Mouse (Mus musculus) layer of hippocampus, postnatal 10 days (tissue): ENCODE results near the gene Lmnb2. TPM values are rescaled to one million over a fixed set of nuclear protein-coding genes. Genes with fewer than 3 reads are reported as not detected.

Experiments used
- DNase-seq, 2 experiments: peaks; one replicate each; pipeline ENCODE4 v3.0.0; 2021; ENCODE audit warnings: low spot score in 2 of 2
- total RNA-seq, 2 experiments: library from RNA; stranded (reverse); gene quantifications; 2 replicates each; pipeline ENCODE4 v1.2.3; 2021

The Lmnb2 gene
- total RNA-seq, 2 experiments from 2014 or later, result 23.1 to 26.2 TPM

DNA sequence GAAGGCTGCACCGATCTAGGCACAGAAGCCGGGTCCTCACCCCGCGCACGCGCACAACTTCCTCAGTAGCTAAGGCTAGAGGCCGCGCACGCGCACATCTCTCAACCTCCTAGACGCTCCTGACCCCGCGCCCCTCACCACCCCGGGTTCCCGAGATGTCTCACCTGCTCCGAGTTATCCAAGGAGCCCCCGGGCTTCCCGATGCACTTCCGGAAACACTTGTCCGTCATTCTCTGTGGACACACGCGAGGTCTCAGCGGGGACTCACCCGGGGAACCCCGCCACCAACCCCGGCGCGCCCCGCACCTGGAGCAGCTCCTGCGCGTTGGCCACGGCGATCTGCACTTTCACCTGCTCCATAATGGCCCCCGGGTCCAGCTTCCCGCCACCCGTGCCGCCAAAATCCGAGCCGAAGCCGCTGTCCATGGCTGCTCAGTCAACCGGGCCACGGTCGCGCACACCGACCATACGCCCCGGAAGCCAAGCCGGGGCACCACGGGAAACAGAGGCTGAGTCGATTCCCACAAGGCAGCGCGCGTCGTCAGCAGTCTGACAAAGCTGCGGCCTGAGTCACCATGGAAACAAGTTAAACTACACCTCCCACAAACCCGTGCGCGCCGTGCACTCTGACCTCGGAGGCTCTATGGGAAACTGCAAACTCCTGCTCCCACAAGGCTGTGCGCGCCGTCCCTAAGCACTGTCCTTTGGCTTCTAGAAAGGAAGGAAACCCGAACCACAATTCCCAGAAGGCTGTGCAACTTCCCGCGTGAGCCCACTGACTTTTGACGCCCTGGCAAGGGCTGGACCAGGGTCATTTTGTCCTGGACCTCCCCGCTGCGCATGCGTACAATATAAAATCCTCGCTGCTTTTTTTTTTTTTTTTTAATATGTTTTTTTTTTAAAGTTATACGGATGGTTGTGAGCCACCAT is 17.5 kb downstream of the Lmnb2 start, which contains the start of gene Timm13:
Gene Timm13 (minus strand): TSS at position 652 of the 930 bp plus-strand sequence.
- peak; percentile 97 for DNase-seq

DNA sequence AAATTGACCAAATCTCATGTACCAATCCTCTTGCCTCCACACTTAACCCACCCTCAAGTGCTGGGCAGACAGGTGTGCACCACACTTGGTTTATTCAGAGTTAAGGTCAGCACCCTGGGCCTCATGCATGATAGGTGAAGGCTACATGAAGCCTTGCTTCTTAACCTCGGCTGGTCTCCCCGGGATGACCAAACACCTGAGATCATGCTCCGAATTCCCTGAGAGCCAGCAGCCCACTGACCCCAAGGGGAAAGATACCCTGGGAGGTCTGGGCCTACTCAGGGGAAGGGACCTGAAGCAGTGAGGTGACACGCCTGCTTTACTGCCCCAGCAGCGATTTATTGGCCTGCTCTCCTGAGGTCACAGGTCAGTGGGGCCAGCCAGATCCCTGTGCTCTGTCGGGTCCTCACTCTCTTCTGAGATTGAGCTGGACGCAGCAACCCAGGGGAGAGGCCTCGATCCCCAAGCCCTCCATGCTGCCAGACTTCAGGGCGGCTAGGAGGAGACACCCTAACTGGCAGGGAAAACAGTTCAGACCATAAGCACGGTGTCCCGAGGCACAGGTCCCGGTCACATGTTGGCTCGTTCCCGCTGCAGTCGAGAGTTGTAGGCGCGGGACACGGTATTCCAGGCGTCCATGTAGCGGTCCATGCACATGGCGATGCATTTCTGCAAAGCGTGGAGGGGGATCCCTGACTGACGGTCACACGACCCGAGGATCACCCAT is 18.3 kb downstream of the Lmnb2 start:
- no peak for DNase-seq

DNA sequence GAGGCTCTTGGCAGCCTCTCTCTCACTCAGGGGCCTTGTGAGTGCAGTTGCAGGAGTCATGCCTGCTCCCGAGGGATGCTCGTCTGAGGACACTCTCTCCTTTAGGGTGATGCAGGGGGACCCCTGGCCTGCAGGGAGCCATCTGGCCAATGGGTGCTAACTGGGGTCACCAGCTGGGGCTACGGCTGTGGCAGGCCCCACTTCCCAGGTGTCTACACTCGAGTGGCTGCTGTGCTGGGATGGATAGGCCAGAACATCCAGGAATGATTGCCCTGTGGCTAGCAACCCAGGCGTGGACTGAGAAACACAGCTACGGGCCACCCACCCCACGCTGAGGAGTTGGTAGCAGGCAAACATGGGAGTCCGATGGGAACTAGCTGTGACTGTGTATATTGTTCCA is 19.0 kb downstream of the Lmnb2 start:
- DNase-seq, result no peak

DNA sequence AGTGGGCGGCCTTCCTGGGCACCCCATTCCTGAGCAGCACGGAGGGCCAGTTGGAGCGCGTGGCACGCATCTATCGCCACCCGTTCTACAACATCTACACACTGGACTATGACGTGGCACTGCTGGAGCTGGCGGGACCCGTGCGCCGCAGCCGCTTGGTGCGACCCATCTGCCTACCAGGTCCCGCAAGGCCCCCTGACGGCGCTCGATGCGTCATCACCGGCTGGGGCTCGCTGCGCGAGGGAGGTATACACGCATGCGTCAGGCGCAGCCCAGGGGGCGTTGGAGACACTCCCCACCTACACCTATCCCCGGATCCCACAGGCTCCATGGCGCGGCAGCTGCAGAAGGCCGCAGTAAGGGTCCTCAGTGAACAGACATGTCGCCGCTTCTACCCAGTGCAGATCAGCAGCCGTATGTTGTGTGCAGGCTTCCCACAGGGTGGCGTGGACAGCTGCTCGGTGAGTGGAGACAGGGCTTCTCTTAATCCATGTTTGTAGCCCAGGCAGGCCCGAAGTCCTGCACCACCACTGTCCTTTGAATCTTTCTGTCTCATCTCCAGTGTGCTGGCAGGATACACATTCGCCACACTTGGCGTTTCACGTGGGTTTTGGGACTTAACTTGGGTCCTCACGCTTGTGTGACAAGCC is 20.1 kb downstream of the Lmnb2 start:
- peak; percentile 54 to 69 for DNase-seq

DNA sequence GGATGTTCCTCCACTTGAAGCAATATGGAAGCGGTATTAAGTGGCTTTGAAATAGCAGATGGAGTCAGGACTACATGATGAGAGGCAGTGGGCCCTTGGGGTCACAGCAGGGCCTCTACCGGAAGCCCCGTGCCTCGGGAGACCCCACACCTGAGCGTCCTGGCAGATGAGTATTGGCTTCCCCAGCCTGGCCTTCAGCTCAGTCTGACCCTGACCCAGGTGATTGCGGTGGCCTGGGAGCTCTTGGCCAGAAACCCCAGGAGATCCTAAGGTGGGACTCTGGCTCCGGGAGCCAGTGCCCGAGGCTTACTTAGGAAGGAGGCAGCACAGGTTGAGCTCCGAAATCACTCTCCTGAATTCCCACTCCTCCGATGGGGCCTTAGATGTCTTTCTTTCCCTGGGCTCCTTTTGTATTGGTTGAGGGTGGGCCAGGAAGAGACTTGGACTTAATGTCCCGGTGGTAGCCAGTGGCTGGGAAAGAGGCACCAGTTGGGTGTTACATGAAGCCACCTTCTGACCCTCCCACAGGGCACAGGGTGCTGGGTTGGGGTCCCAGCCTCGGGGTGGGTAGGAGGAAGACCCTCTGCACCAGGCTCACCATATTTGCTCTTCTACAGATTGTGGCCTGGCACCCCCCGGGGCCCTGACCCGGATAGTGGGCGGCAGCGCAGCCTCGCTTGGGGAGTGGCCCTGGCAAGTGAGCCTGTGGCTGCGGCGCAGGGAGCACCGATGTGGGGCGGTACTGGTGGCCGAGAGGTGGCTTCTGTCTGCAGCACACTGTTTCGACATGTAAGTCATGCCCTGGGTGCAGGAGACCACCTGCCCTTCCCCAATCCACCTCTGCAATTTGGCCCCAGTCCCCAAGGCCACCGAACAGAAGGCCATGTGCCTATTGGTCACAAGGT is 21.2 kb downstream of the Lmnb2 start:
- no peak for DNase-seq

DNA sequence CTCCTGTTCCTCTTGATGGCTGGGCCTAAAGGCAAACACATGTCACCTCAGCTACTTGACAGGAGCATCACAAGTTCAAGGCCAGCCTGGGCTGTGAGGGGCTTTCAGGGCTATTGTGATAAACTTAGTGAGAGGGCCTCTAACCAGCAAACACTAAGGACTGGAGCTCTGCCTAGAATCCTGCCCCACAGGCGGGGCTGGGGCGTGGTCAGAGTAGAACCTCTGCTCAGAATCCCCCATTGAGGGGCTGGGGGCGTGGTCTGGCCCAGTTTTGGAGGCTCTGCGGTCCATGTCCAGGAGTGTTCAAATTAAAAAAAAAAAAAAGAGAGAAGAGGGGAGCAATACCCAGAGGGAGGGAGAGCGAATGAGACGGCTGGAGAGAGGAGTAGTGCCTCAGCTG is 22.3 kb downstream of the Lmnb2 start:
- no peak for DNase-seq

DNA sequence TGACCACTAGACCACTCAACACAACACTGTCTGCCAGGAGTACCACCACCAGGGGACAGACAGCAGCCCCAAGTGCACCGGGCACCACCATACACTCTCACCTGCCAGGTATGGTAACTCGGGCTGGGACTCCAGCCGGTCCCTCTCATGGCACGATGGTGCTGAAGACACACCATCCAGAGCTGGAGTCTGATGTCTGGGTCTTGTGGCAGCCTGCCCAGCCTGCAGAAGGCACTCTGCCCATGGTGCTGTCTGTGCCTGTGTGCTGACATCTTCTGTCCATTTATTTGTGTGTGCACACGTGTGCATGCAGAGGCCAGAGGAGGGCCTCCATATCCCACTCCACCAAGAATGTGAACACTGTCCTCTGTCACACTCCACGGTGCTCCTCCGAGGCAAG is 22.9 kb downstream of the Lmnb2 start:
- no peak for DNase-seq

DNA sequence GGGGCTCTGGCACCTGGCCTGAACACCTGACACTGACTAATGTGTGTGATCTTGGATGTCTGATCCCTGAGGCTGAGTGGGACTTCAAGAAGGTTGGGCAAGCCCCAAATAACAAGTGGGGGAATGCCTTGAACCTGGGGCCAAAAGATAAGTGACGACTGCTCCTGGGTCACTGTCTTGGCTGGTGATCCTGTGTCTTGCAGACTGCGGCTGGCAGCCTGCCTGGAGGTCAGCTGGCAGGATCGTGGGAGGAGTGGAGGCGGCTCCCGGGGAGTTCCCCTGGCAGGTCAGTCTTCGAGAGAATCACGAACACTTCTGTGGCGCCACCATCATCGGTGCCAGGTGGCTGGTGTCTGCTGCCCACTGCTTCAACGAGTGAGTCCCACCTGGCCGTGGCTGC is 30.9 kb downstream of the Lmnb2 start:
- DNase-seq, result no peak

DNA sequence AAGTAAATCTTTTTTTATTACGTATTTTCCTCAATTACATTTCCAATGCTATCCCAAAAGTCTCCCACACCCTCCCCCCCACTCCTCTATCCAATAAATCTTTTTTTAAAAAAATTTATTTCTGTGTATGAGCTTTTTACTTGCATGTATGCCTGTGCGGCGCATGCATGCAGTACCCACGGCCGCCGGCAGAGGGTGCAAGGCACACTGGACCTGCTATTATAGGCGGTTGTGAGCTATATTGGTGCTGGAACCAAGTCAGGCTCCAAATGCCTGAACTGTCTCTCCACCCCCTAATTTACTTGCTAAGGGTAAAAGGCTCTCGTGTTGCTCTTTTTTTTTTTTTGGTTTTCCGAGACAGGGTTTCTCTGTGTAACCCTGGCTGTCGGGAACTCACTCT is 36.7 kb downstream of the Lmnb2 start:
- peak; percentile 75 for DNase-seq

DNA sequence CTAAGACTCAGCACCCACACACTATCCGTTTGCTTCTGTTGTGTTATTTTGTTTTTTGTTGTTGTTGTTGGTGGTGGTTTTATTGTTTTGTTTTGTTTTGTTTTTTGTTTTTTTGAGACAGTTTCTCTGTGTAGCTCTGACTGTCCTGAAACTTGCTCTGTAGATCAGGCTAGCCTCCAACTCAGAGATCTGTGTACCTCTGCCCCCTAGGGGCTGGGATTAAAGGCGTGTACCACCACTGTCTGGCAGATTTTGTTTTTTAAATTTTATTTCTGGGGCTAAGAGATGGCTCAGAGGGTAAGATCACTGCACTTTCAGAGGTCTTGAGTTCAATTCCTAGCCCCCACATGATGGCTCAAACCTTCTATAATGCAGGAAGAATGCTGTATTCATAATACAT is 37.1 kb downstream of the Lmnb2 start:
- no peak for DNase-seq

DNA sequence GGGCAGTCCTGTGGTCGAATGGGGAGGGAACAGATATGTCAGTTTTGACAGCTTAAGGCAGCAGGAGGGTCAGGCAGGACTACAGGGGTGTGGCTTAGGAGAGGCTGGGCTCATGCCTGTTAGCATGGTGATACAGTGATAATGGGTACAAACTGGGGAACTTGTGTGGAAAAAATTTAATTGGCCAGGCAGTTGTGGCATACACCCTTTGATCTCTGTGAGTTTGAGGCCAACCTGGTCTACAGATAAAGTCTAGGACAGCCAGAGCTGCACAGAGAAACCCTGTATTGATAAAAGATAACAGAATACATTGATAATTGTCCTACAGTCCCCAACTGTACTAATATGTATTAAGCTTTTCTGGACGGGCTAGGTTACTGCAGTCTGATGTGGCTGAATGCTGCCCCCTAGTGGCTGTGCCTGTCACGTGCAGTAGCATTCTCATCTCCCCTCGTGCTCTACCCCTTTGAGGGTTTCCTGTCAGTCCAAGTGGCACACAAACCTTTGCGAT is 37.9 kb downstream of the Lmnb2 start:
- peak; percentile 71 to 72 for DNase-seq

DNA sequence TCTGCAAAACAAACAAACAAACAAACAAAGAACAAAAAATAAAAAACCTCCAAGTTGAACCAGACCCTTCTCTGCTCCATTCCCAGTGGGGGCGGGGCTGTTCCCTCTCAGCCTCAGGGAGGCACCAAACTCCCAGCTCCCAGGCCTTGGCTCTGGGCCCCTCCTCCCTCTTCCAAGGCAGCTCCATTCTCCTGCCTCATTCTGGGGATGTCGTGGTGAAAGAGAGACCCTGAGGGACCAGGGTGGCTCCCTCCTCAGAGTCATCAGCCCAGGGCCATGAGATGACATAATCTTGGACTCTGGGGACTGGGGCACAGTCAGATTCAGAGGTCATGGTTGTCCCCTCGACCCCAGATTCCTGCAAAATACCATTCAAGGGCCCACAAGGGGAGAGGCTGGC is 41.5 kb downstream of the Lmnb2 start:
- no peak for DNase-seq

DNA sequence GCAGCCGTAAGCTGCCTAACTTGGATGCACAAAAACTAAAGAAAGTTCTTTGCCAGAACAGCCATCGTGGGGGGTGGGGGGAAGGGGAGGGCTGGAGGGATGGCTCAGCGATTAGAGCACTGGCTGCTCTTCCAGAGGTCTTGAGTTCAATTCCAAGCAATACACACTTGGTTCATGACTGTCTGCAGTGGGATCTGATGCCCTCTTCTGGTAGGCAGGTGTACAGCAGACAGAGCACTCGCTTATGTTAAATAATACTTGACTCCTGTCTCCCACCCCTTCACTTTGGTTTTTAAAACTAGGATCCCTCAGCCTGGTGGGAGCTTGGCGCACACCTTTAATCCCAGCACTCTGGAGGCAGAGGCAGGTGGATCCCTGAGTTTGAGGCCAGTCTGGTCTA is 42.0 kb downstream of the Lmnb2 start:
- peak; percentile 63 to 70 for DNase-seq

DNA sequence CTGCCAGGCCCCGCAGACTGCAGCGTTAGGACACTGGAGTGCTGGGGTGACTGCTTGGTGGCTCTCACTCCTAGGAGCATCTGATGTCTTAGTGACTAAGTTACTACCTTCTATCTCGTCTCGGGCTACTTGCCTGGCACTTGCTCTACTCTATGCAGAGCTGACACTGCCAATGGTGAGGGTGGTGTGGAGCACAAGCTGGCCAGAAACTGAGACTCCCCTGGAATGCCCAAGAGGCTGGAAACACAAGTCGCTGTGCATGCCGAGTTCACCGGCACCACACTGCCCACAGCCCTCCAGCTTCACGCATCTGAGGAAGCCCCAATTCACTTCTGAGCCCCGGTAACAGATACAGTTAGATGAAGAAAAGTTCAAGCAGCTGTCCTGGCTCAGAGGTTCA is 44.0 kb downstream of the Lmnb2 start:
- no peak for DNase-seq

DNA sequence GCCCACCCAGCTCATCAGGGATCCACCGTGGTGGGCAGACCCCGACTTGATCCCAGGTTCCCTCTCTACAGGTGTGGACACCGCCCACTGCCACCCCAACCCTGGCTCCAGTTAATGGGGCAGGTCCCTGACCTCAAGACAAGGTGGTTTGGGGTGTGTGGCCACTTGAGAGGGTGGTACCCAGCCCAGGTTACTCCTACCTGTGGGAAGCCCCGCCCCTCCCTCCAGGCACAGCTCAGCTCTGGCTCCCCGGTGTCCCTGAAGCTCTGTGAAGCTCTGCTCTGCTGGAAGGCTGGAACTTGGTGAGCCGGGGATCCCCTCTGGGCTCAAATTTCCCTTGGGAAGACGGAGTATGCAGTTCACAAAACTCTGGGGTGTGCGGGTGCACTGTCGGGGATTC is 46.5 kb downstream of the Lmnb2 start, which contains the start of gene Tmprss9:
Gene Tmprss9 (plus strand): TSS at position 268 of the 400 bp plus-strand sequence.
- no peak for DNase-seq

DNA sequence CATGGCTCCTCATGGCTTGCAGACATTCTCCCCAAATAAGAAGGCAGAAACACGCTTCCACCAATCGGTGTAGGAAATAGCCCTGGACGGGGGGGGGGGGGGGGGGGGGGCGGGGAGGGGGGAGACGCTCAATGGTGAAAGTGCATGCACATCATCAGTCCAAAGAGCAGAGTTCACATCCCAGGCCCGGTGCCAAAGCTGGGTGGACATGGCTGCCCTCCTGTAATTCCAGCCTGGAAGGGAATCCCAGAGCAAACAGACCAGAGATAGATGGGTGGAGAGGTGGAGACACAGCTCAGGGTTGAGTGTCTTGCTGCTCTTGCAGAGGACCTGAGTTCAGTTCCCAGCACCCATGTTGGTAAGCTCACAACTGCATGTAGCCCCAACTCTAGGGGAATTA is 47.1 kb downstream of the Lmnb2 start:
- no peak for DNase-seq

DNA sequence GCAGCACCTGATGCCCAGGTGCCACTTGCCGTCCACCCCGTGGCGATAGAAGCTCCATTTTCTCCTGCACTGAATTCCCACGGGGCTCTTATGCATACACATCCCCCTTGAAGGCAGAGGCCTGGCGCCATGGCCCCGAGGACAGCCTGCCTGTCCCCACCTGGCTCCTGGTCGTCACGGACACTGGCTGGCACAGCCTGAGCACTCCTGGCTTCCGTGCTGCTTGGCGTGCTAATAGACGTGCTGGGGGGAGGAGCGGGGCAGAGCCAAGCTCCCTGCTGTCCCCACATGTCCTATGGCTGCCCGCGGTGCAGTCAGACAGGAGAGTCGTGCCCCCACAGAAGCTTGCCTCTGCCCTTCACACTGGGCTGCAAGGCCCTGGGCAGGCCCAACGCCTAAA is 53.6 kb downstream of the Lmnb2 start:
- no peak for DNase-seq

DNA sequence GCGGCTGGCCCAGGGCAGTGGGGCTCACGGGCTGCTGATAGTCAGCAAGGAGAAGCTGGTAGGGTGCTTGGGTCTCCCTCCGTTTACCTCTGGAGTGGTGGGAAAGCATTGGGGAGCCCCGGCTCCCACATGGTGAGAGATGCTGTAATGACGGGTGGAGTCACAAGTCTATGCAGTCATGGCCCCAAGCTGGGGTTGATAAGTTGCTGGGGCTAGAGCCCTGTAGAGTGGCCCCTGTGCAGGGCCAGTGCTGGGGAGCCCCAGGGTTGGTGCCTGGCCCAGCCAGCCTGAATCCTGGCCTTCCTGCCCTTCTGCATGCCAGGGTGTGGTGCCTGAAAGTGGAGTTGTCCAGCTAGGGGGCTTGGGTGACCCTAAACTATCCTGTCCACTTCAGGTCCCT is 55.7 kb downstream of the Lmnb2 start:
- DNase-seq, result no peak

DNA sequence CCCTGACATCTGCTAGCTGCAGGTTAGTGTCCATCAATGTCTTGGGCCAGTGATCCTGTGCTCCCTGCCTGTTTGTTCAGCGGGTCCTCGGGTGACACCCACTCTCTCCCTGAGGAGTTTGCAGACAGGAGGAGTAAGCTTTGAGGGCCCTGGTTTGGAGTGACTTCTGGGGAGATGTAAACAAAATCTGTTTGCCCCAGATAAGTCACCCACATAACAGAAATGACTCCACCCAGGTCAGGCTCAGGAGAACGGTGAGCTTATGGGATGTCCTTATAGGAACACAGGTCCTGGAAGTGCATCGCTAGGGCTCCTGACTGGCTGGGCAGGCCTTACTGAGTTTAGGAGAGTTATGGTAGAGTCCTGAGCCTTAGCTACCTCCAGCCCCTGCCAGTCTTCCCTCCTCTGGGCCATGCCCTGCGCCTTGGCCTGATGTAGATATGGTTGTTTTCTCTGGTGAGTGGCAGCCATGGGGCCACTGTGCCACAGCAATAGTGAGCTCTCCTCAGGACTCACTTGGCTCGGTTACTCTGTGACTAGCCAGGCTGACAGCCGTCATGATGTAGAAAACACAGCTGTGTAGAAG is 59.6 kb downstream of the Lmnb2 start:
- no peak for DNase-seq

DNA sequence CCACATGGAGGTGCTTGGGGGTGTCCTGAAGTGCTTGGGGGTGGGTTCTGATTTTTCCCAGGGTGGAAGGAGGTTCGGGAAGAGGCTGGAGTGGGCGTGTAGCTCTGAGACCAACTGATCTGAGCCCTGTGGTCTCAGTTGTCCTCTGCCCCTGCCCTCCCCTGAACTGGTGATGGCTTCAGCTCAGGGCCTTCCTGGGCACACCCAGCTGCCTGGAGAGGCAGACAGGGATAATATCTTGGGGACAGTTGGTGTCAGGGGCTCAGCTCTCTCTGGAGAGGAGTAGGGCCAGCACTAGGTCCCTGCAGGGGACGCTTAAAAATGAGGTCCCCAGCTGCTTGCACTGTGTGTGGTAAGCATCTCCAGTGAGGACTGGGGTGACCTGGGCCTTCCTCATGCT is 60.2 kb downstream of the Lmnb2 start:
- no peak for DNase-seq
